Mouse (Mus musculus): ENCODE measurements around the gene Rgma. TPM values are rescaled to one million over a fixed set of nuclear protein-coding genes. Genes with fewer than 3 reads are reported as not detected.

Rgma gene
- 46.3 and 46.7 TPM in 2 replicates for polyA plus RNA-seq (2014; fragmentation: Nextera tagmentation; extraction: Ambion mirVana)

- H3K4me3 ChIP-seq (replicated peaks; ENCODE audit: low read length), result peak within 1 kb of the TSS; percentile 73
- no peaks in the 10 kb centered on the region for H3K36me3 ChIP-seq (replicated peaks; ENCODE audit: control insufficient read depth, insufficient read depth)
- peaks cover 38% of the 10 kb centered on the region for H3K4me1 ChIP-seq (replicated peaks; ENCODE audit: control insufficient read depth, insufficient read depth, low read length)
- under 1% methylated on average over 64 of the region's 85 CpGs for WGBS
- peak within 1 kb of the TSS; percentile 81 for H3K4me2 ChIP-seq (replicated peaks)
- no peaks in the 10 kb centered on the region for H3K9me3 ChIP-seq (ENCODE audit: control insufficient read depth, low read length)
- peaks cover 12% of the 10 kb centered on the region; the same call in 1 of the 2 replicates for H3K27me3 ChIP-seq (ENCODE audit: control insufficient read depth, insufficient read depth, low read length)
- peak within 1 kb of the TSS; percentile 80 for H3K9ac ChIP-seq
- peak; percentile 74 for DNase-seq (ENCODE audit: low spot score)
- peak; percentile 86 for ATAC-seq (ENCODE audit: low FRiP score)
- H3K27ac ChIP-seq, result peak within 1 kb of the TSS; percentile 94
Observed at GRCm38 (mm10) chr7:73375257-73376100, at the start of gene Rgma. Gene Rgma, plus strand, starts transcription at chr7:73375509.

- no peaks in the 10 kb centered on the region for H3K4me1 ChIP-seq (replicated peaks; ENCODE audit: control insufficient read depth, insufficient read depth, low read length)
- no peak for DNase-seq (ENCODE audit: low spot score)
- ATAC-seq (ENCODE audit: low FRiP score), result no peak
- no peaks in the 10 kb centered on the region for H3K27me3 ChIP-seq (ENCODE audit: control insufficient read depth, insufficient read depth, low read length)
- H3K9me3 ChIP-seq (ENCODE audit: control insufficient read depth, low read length), result no peaks in the 10 kb centered on the region
- H3K36me3 ChIP-seq (replicated peaks; ENCODE audit: control insufficient read depth, insufficient read depth), result no peaks in the 10 kb centered on the region
- no peak overlapping the region for H3K27ac ChIP-seq
- no peak overlapping the region for H3K4me2 ChIP-seq (replicated peaks)
- no peak overlapping the region for H3K9ac ChIP-seq
- WGBS, result 90% methylated on average over 14 of the region's 14 CpGs
- no peak overlapping the region for H3K4me3 ChIP-seq (replicated peaks; ENCODE audit: low read length)
Observed at GRCm38 (mm10) chr7:73326236-73326635, 49.1 kb upstream of the Rgma start.

GRCm38 (mm10) chr7:73326680-73327079 lies 48.6 kb upstream of the Rgma start:
- Histone ChIP-seq H3K4me3 (replicated peaks; ENCODE audit: low read length) (no peak overlapping the region), H3K9me3 (ENCODE audit: control insufficient read depth, low read length) (no peaks in the 10 kb centered on the region), H3K36me3 (replicated peaks; ENCODE audit: control insufficient read depth, insufficient read depth) (no peaks in the 10 kb centered on the region), H3K4me1 (replicated peaks; ENCODE audit: control insufficient read depth, insufficient read depth, low read length) (0 out of 2 replicates have a peak, but pooled peaks cover 1% of the 10 kb centered on the region), H3K9ac (no peak overlapping the region), H3K27ac (no peak overlapping the region), H3K27me3 (ENCODE audit: control insufficient read depth, insufficient read depth, low read length) (no peaks in the 10 kb centered on the region), H3K4me2 (replicated peaks) (no peak overlapping the region)
- ATAC-seq (ENCODE audit: low FRiP score) (no peak), DNase-seq (ENCODE audit: low spot score) (no peak)
- 90% methylated on average over 11 of the region's 11 CpGs for WGBS

GRCm38 (mm10) chr7:73327193-73327592 lies 48.1 kb upstream of the Rgma start:
- peak overlapping the region; percentile 26; the same call in 1 of the 2 replicates for H3K27ac ChIP-seq
- ATAC-seq (ENCODE audit: low FRiP score) (no peak), DNase-seq (ENCODE audit: low spot score) (no peak)
- H3K9ac ChIP-seq, result no peak overlapping the region
- H3K4me1 ChIP-seq (replicated peaks; ENCODE audit: control insufficient read depth, insufficient read depth, low read length), result 0 out of 2 replicates have a peak, but pooled peaks cover 5% of the 10 kb centered on the region
- H3K36me3 ChIP-seq (replicated peaks; ENCODE audit: control insufficient read depth, insufficient read depth), result no peaks in the 10 kb centered on the region
- no peak overlapping the region for H3K4me3 ChIP-seq (replicated peaks; ENCODE audit: low read length)
- WGBS, result 81% methylated on average over 8 of the region's 8 CpGs
- no peaks in the 10 kb centered on the region for H3K27me3 ChIP-seq (ENCODE audit: control insufficient read depth, insufficient read depth, low read length)
- no peaks in the 10 kb centered on the region for H3K9me3 ChIP-seq (ENCODE audit: control insufficient read depth, low read length)
- no peak overlapping the region for H3K4me2 ChIP-seq (replicated peaks)

GRCm38 (mm10) chr7:73327652-73328051 lies 47.7 kb upstream of the Rgma start:
- no peak overlapping the region for H3K27ac ChIP-seq
- DNase-seq (ENCODE audit: low spot score) (no peak), ATAC-seq (ENCODE audit: low FRiP score) (no peak)
- H3K4me3 ChIP-seq (replicated peaks; ENCODE audit: low read length), result no peak overlapping the region
- no peak overlapping the region for H3K9ac ChIP-seq
- WGBS, result 81% methylated on average over 5 of the region's 5 CpGs
- no peak overlapping the region for H3K4me2 ChIP-seq (replicated peaks)
- no peaks in the 10 kb centered on the region for H3K9me3 ChIP-seq (ENCODE audit: control insufficient read depth, low read length)
- no peaks in the 10 kb centered on the region for H3K27me3 ChIP-seq (ENCODE audit: control insufficient read depth, insufficient read depth, low read length)
- H3K36me3 ChIP-seq (replicated peaks; ENCODE audit: control insufficient read depth, insufficient read depth), result no peaks in the 10 kb centered on the region
- 0 out of 2 replicates have a peak, but pooled peaks cover 5% of the 10 kb centered on the region for H3K4me1 ChIP-seq (replicated peaks; ENCODE audit: control insufficient read depth, insufficient read depth, low read length)

- no peak for DNase-seq (ENCODE audit: low spot score)
- H3K4me1 ChIP-seq (replicated peaks; ENCODE audit: control insufficient read depth, insufficient read depth, low read length), result 0 out of 2 replicates have a peak, but pooled peaks cover 10% of the 10 kb centered on the region
- H3K9ac ChIP-seq, result no peak overlapping the region
- no peaks in the 10 kb centered on the region for H3K36me3 ChIP-seq (replicated peaks; ENCODE audit: control insufficient read depth, insufficient read depth)
- H3K9me3 ChIP-seq (ENCODE audit: control insufficient read depth, low read length), result no peaks in the 10 kb centered on the region
- 42% methylated on average over 5 of the region's 5 CpGs for WGBS
- H3K27ac ChIP-seq, result no peak overlapping the region
- no peak overlapping the region for H3K4me3 ChIP-seq (replicated peaks; ENCODE audit: low read length)
- no peak for ATAC-seq (ENCODE audit: low FRiP score)
- no peak overlapping the region for H3K4me2 ChIP-seq (replicated peaks)
- H3K27me3 ChIP-seq (ENCODE audit: control insufficient read depth, insufficient read depth, low read length), result no peaks in the 10 kb centered on the region
Observed at GRCm38 (mm10) chr7:73328653-73329207, 46.6 kb upstream of the Rgma start.

GRCm38 (mm10) chr7:73330754-73331153 lies 44.6 kb upstream of the Rgma start:
- no peak overlapping the region for H3K4me3 ChIP-seq (replicated peaks; ENCODE audit: low read length)
- H3K9ac ChIP-seq, result no peak overlapping the region
- H3K27me3 ChIP-seq (ENCODE audit: control insufficient read depth, insufficient read depth, low read length), result no peaks in the 10 kb centered on the region
- no peak for ATAC-seq (ENCODE audit: low FRiP score)
- H3K27ac ChIP-seq, result no peak overlapping the region
- no peak for DNase-seq (ENCODE audit: low spot score)
- peaks cover 22% of the 10 kb centered on the region for H3K4me1 ChIP-seq (replicated peaks; ENCODE audit: control insufficient read depth, insufficient read depth, low read length)
- H3K9me3 ChIP-seq (ENCODE audit: control insufficient read depth, low read length), result no peaks in the 10 kb centered on the region
- no peak overlapping the region for H3K4me2 ChIP-seq (replicated peaks)
- 95% methylated on average over 12 of the region's 12 CpGs for WGBS
- H3K36me3 ChIP-seq (replicated peaks; ENCODE audit: control insufficient read depth, insufficient read depth), result no peaks in the 10 kb centered on the region

GRCm38 (mm10) chr7:73331645-73332044 lies 43.7 kb upstream of the Rgma start:
- H3K4me2 ChIP-seq (replicated peaks), result no peak overlapping the region
- H3K4me3 ChIP-seq (replicated peaks; ENCODE audit: low read length), result no peak overlapping the region
- H3K36me3 ChIP-seq (replicated peaks; ENCODE audit: control insufficient read depth, insufficient read depth), result no peaks in the 10 kb centered on the region
- ATAC-seq (ENCODE audit: low FRiP score) (no peak), DNase-seq (ENCODE audit: low spot score) (no peak)
- no peak overlapping the region for H3K9ac ChIP-seq
- H3K4me1 ChIP-seq (replicated peaks; ENCODE audit: control insufficient read depth, insufficient read depth, low read length), result peaks cover 31% of the 10 kb centered on the region
- no peaks in the 10 kb centered on the region for H3K9me3 ChIP-seq (ENCODE audit: control insufficient read depth, low read length)
- 66% methylated on average over 7 of the region's 7 CpGs for WGBS
- H3K27ac ChIP-seq, result no peak overlapping the region
- no peaks in the 10 kb centered on the region for H3K27me3 ChIP-seq (ENCODE audit: control insufficient read depth, insufficient read depth, low read length)

GRCm38 (mm10) chr7:73333398-73333988 lies 41.8 kb upstream of the Rgma start:
- H3K4me1 ChIP-seq (replicated peaks; ENCODE audit: control insufficient read depth, insufficient read depth, low read length), result peaks cover 31% of the 10 kb centered on the region
- ATAC-seq (ENCODE audit: low FRiP score) (no peak), DNase-seq (ENCODE audit: low spot score) (no peak)
- H3K27ac ChIP-seq, result no peak overlapping the region
- H3K36me3 ChIP-seq (replicated peaks; ENCODE audit: control insufficient read depth, insufficient read depth), result no peaks in the 10 kb centered on the region
- no peak overlapping the region for H3K4me2 ChIP-seq (replicated peaks)
- H3K4me3 ChIP-seq (replicated peaks; ENCODE audit: low read length), result no peak overlapping the region
- 54% methylated on average over 12 of the region's 12 CpGs for WGBS
- H3K9ac ChIP-seq, result no peak overlapping the region
- no peaks in the 10 kb centered on the region for H3K27me3 ChIP-seq (ENCODE audit: control insufficient read depth, insufficient read depth, low read length)
- H3K9me3 ChIP-seq (ENCODE audit: control insufficient read depth, low read length), result no peaks in the 10 kb centered on the region

Data from hindbrain, embryonic 14.5 days (tissue).